Comparison of ENCODE assay signal across 19 mouse cellular contexts in genomic region chr8:124292965-124293364, GRCm38 (mm10).
DNase-seq lines count a peak whose midpoint lies in the region; ATAC-seq and TF ChIP-seq lines count a peak whose summit lies in the region.
"Had no signal": no experiment of that assay in that cellular context is flagged by ENCODE, and none has a peak within 500 bp of the region (broad histone marks: within the 10 kb centered on the region; RNA-seq: fewer than 3 reads in every experiment).

No protein-coding gene starts in this region.

- H3K4me2 ChIP-seq in hindbrain, embryonic 11.5 days (replicated peaks; ENCODE audit: low read depth, low read length), result no peak overlapping the region
- H3K4me2 ChIP-seq in midbrain, embryonic 13.5 days (replicated peaks), result no peak overlapping the region
- H3K4me2 ChIP-seq in midbrain, postnatal 0 days (ENCODE audit: low read depth, low read length, poor library complexity, severe bottlenecking), result no peak overlapping the region
- no peak overlapping the region for H3K4me2 ChIP-seq in hindbrain, embryonic 14.5 days (replicated peaks)
- H3K4me2 ChIP-seq: embryonic facial prominence, embryonic 13.5 days; kidney, embryonic 15.5 days; liver, embryonic 12.5 days; lung, embryonic 14.5 days had no signal

- H3K36me3 ChIP-seq in hindbrain, embryonic 10.5 days, result peaks cover 26% of the 10 kb centered on the region
- no peaks in the 10 kb centered on the region for H3K36me3 ChIP-seq in hindbrain, embryonic 11.5 days (ENCODE audit: control insufficient read depth, insufficient read depth, low read length)
- peaks cover 18% of the 10 kb centered on the region; the same call in 1 of the 2 replicates for H3K36me3 ChIP-seq in midbrain, embryonic 13.5 days
- no peaks in the 10 kb centered on the region; the same call in 1 of the 2 replicates for H3K36me3 ChIP-seq in midbrain, postnatal 0 days (ENCODE audit: insufficient read depth, low read length)
- no peaks in the 10 kb centered on the region for H3K36me3 ChIP-seq in hindbrain, embryonic 14.5 days (replicated peaks; ENCODE audit: control insufficient read depth, insufficient read depth)
- H3K36me3 ChIP-seq: embryonic facial prominence, embryonic 13.5 days; kidney, embryonic 15.5 days; liver, embryonic 12.5 days had no signal

- H3K9me3 ChIP-seq in hindbrain, embryonic 10.5 days, result no peaks in the 10 kb centered on the region
- no peaks in the 10 kb centered on the region for H3K9me3 ChIP-seq in hindbrain, embryonic 11.5 days (ENCODE audit: control insufficient read depth, low read length)
- H3K9me3 ChIP-seq in midbrain, embryonic 13.5 days, result no peaks in the 10 kb centered on the region
- no peaks in the 10 kb centered on the region for H3K9me3 ChIP-seq in midbrain, postnatal 0 days (ENCODE audit: low read length)
- H3K9me3 ChIP-seq in hindbrain, embryonic 14.5 days (ENCODE audit: control insufficient read depth, low read length), result no peaks in the 10 kb centered on the region
- H3K9me3 ChIP-seq: embryonic facial prominence, embryonic 13.5 days; kidney, embryonic 15.5 days; liver, embryonic 12.5 days had no signal

- no peaks in the 10 kb centered on the region for H3K27me3 ChIP-seq in hindbrain, embryonic 10.5 days (ENCODE audit: insufficient read depth, poor library complexity, severe bottlenecking)
- H3K27me3 ChIP-seq in hindbrain, embryonic 11.5 days (ENCODE audit: control insufficient read depth, insufficient read depth, low read length), result no peaks in the 10 kb centered on the region
- H3K27me3 ChIP-seq in midbrain, embryonic 13.5 days, result no peaks in the 10 kb centered on the region
- no peaks in the 10 kb centered on the region for H3K27me3 ChIP-seq in midbrain, postnatal 0 days (ENCODE audit: insufficient read depth, low read length)
- H3K27me3 ChIP-seq in hindbrain, embryonic 14.5 days (ENCODE audit: control insufficient read depth, insufficient read depth, low read length), result no peaks in the 10 kb centered on the region
- H3K27me3 ChIP-seq: embryonic facial prominence, embryonic 13.5 days; kidney, embryonic 15.5 days; liver, embryonic 12.5 days had no signal

- H3K9ac ChIP-seq in hindbrain, embryonic 11.5 days (ENCODE audit: low read depth, low read length), result no peak overlapping the region
- H3K9ac ChIP-seq in midbrain, embryonic 13.5 days (replicated peaks), result no peak overlapping the region
- H3K9ac ChIP-seq in midbrain, postnatal 0 days (replicated peaks; ENCODE audit: low read length, poor library complexity, severe bottlenecking), result no peak overlapping the region
- H3K9ac ChIP-seq in hindbrain, embryonic 14.5 days, result no peak overlapping the region
- H3K9ac ChIP-seq: embryonic facial prominence, embryonic 13.5 days; kidney, embryonic 15.5 days; liver, embryonic 12.5 days; lung, embryonic 14.5 days had no signal

- H3K4me3 ChIP-seq in hindbrain, embryonic 10.5 days, result no peak overlapping the region
- H3K4me3 ChIP-seq in hindbrain, embryonic 11.5 days (ENCODE audit: low read depth, low read length), result no peak overlapping the region
- H3K4me3 ChIP-seq in midbrain, embryonic 13.5 days (replicated peaks), result no peak overlapping the region
- no peak overlapping the region for H3K4me3 ChIP-seq in midbrain, postnatal 0 days (ENCODE audit: low read depth, low read length)
- no peak overlapping the region for H3K4me3 ChIP-seq in hindbrain, embryonic 14.5 days (replicated peaks; ENCODE audit: low read length)
- H3K4me3 ChIP-seq: embryonic facial prominence, embryonic 13.5 days; gastrocnemius, adult 2 months; kidney, embryonic 15.5 days; liver, embryonic 12.5 days had no signal

- no peak for DNase-seq in hindbrain, embryonic 10.5 days (ENCODE audit: low spot score)
- no peak for DNase-seq in hindbrain, embryonic 11.5 days (ENCODE audit: low spot score)
- no peak for DNase-seq in midbrain, postnatal 0 days (ENCODE audit: low spot score)
- DNase-seq in hindbrain, embryonic 14.5 days (ENCODE audit: low spot score), result no peak
- DNase-seq in spleen, postnatal 10 days (ENCODE audit: low spot score in 2 of 2), result no peak
- no peak for DNase-seq in gastrocnemius, postnatal 25 days
- DNase-seq: adrenal gland, postnatal 25 days; cerebellum, adult 2 months; gastrocnemius, adult 2 months; heart, adult 11 months; heart, postnatal 14 days; lung, embryonic 14.5 days; thymus, adult 18-20 months had no signal

- 92% methylated on average over 9 of the region's 9 CpGs for WGBS in hindbrain, embryonic 10.5 days
- 91% methylated on average over 9 of the region's 9 CpGs for WGBS in hindbrain, embryonic 11.5 days
- WGBS in midbrain, embryonic 13.5 days, result 82% methylated on average over 9 of the region's 9 CpGs
- 76% methylated on average over 9 of the region's 9 CpGs for WGBS in midbrain, postnatal 0 days
- WGBS in hindbrain, embryonic 14.5 days, result 81% methylated on average over 9 of the region's 9 CpGs

- ATAC-seq in hindbrain, embryonic 11.5 days (ENCODE audit: low FRiP score), result no peak
- no peak for ATAC-seq in midbrain, embryonic 13.5 days
- no peak for ATAC-seq in midbrain, postnatal 0 days (ENCODE audit: low FRiP score)
- no peak for ATAC-seq in hindbrain, embryonic 14.5 days (ENCODE audit: low FRiP score)
- ATAC-seq: intestine, embryonic 16.5 days; liver, embryonic 12.5 days had no signal

- peak overlapping the region; percentile 76 for H3K27ac ChIP-seq in hindbrain, embryonic 10.5 days
- H3K27ac ChIP-seq in hindbrain, embryonic 11.5 days (ENCODE audit: low read depth, low read length), result no peak overlapping the region
- H3K27ac ChIP-seq in midbrain, embryonic 13.5 days, result 0 out of 2 replicates have a peak overlapping the region, but pooled peaks have one; percentile 30
- H3K27ac ChIP-seq in midbrain, postnatal 0 days (ENCODE audit: low read depth, low read length), result no peak overlapping the region
- 0 out of 2 replicates have a peak overlapping the region, but pooled peaks have one; percentile 1 for H3K27ac ChIP-seq in hindbrain, embryonic 14.5 days
- H3K27ac ChIP-seq: embryonic facial prominence, embryonic 13.5 days; gastrocnemius, adult 2 months; kidney, embryonic 15.5 days; liver, embryonic 12.5 days; macrophage had no signal

- peaks cover 36% of the 10 kb centered on the region for H3K4me1 ChIP-seq in hindbrain, embryonic 10.5 days (replicated peaks)
- no peaks in the 10 kb centered on the region; the same call in 1 of the 2 replicates for H3K4me1 ChIP-seq in hindbrain, embryonic 11.5 days (replicated peaks; ENCODE audit: control insufficient read depth, insufficient read depth, low read length)
- H3K4me1 ChIP-seq in midbrain, embryonic 13.5 days (replicated peaks), result peaks cover 47% of the 10 kb centered on the region
- 0 out of 2 replicates have a peak, but pooled peaks cover 3% of the 10 kb centered on the region for H3K4me1 ChIP-seq in midbrain, postnatal 0 days (ENCODE audit: insufficient read depth, low read length)
- H3K4me1 ChIP-seq in hindbrain, embryonic 14.5 days (replicated peaks; ENCODE audit: control insufficient read depth, insufficient read depth, low read length), result peaks cover 21% of the 10 kb centered on the region

- TF ChIP-seq CTCF in midbrain, postnatal 0 days (IDR thresholded peaks at IDR 0.05), result no peak

Comparison
In these comparisons a context has a peak if more than half of its experiments do, and no peak if none do; other contexts are left out.
1. H3K27ac ChIP-seq: peak in hindbrain, embryonic 10.5 days (single experiment), midbrain, embryonic 13.5 days (single experiment) and hindbrain, embryonic 14.5 days (single experiment); none in hindbrain, embryonic 11.5 days (single experiment) and midbrain, postnatal 0 days (single experiment).